Mouse (Mus musculus): Measurements from ENCODE around the gene Ccdc155. TPM values are rescaled to one million over a fixed set of nuclear protein-coding genes. Genes with fewer than 3 reads are reported as not detected.
A peak's percentile ranks its signal among the peaks of the same experiment; 100 is the strongest.

The Ccdc155 gene
- total RNA-seq, 2 experiments from 2014 or later: 5.2 to 5.3 TPM

GRCm38 (mm10) chr7:45169495-45169894 lies 35.2 kb downstream of the Ccdc155 start:
- intact Hi-C loops (cut with DNase I): loop anchor here (10.0 kb wide), 1 partner anchor 195 kb away; the partner anchor contains the start of gene Ppfia3
- peak; percentile 62 to 85 for DNase-seq (ENCODE audit: low spot score in 2 of 2)

GRCm38 (mm10) chr7:45168656-45169055 lies 36.0 kb downstream of the Ccdc155 start:
- intact Hi-C loops (cut with DNase I): loop anchor here (10.0 kb wide), 1 partner anchor 196 kb away; the partner anchor contains the start of gene Ppfia3
- peak in 1 of 2 experiments; percentile 28 for DNase-seq (ENCODE audit: low spot score in 2 of 2)

DNA sequence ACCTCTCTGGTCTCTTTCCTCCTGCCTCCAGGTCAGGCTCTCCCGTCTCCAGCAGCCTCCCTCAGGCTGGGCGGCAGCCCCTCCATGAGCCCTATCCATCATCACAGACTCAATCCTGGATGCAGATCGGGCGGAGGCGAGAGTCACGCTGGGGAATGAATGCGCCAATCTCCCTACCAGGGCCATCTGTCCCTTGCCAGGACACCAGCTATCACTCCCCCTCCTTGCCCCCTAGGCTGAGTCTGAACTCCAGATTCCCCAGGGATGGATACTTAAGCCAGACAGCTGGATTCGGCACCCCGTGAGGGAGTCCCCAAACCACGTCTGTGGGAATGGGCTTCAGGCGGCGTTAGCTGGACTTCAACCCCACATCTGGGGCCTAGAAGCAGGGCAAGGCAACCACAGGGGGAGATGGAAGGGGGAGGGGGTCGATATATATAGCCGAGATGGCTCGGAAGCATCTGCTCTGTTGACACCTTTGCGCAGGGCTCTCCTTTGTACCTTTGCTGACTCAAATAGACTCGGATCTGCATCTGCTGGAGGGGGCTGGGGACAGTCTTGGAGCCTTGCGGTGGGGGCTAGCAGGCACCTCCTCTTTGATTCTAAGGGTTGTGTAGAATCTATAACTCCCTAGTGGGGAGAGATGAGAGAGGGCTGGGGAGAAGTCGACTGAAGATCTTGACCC lies 36.8 kb downstream of the Ccdc155 start:
- intact Hi-C loops (cut with DNase I): loop anchor here (1.0 to 10.0 kb wide), 2 partner anchors 65 to 197 kb away; partner anchors contain the start of gene Ppfia3
- peak; percentile 45 to 86 for DNase-seq (ENCODE audit: low spot score in 2 of 2)

DNA sequence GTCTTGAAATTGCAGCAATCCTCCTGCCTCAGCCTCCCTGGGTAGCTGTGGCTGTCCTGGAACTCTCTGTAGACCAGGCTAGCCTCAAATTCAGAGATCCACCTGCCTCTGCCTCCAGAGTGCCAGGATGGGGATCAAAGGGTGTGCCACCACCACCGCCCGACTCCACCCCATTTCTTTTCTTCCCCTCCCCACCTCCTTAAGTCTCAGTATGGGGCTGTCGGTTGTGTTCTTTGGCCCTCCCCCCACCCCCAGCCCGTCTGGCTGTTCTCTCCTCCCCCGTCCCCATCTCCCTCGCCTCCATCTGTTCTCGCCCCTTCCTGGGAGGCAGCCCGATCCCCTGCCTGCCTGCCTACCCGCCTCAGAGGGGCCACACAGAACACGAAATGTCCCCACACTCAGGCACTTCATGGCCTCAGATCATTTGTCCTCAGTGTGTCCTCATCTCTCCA lies 37.7 kb downstream of the Ccdc155 start:
- peak; percentile 61 to 85 for DNase-seq (ENCODE audit: low spot score in 2 of 2)
- intact Hi-C loops (cut with DNase I): loop anchor here (1.0 to 10.0 kb wide), 2 partner anchors 66 to 198 kb away; partner anchors contain the start of gene Ppfia3

DNA sequence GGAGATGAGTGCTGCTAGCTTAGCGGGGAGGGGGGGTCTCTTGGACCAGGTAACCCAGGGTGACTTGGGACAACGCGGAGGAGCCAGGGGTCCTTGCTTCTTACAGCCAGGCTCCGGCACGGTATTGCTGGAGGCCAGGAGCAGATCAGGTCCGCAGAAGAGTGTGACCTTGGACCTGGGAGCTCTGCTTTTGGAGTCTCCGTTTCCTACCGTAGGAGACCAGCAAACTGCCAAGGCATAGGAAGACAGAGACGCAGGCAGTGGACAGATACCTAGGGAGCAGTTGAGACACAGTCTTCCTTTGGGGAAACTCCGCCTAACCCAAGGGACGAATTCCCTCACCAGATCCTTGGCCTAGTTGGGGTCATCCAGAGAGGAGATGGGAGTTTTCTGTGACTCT lies 39.0 kb downstream of the Ccdc155 start:
- intact Hi-C loops (cut with DNase I): loop anchor here (10.0 kb wide), 1 partner anchor 199 kb away; the partner anchor contains the start of gene Ppfia3

DNA sequence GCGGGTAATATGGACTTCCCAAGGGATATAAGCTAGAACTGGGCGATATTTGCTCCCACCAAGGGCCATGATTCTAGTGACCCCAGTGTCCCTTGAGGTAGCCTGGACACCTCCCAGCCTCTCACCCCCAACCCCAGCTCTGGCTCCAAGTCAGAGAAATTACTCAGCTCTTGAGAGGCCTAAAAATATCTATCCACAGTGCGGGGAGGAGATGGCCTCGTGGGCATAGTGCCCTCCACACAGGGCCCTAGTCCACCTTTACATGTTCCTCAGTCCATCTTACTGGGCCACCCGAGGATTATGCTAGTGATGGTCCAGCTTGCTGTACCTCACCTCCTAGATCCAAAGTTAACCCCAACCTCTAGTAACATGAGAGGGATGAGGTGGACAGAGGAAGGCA lies 39.9 kb downstream of the Ccdc155 start:
- DNase-seq (ENCODE audit: low spot score in 2 of 2): peak; percentile 24 to 51

More for the DNA sequence above, 39.0 kb downstream of the Ccdc155 start:
- no peak for DNase-seq (ENCODE audit: low spot score in 2 of 2)

GRCm38 (mm10) chr7:45163735-45164490 lies 40.8 kb downstream of the Ccdc155 start, which contains the start of gene Slc17a7:
Gene Slc17a7 (plus strand): TSS chr7:45163949.
- intact Hi-C loops (cut with DNase I): loop anchor here (10.0 kb wide), 1 partner anchor 201 kb away; the partner anchor contains the start of gene Ppfia3
- DNase-seq (ENCODE audit: low spot score in 2 of 2): peak; percentile 68 to 77

More for the DNA sequence above, 39.9 kb downstream of the Ccdc155 start:
- intact Hi-C loops (cut with DNase I): loop anchor here (10.0 kb wide), 1 partner anchor 200 kb away; the partner anchor contains the start of gene Ppfia3

DNA sequence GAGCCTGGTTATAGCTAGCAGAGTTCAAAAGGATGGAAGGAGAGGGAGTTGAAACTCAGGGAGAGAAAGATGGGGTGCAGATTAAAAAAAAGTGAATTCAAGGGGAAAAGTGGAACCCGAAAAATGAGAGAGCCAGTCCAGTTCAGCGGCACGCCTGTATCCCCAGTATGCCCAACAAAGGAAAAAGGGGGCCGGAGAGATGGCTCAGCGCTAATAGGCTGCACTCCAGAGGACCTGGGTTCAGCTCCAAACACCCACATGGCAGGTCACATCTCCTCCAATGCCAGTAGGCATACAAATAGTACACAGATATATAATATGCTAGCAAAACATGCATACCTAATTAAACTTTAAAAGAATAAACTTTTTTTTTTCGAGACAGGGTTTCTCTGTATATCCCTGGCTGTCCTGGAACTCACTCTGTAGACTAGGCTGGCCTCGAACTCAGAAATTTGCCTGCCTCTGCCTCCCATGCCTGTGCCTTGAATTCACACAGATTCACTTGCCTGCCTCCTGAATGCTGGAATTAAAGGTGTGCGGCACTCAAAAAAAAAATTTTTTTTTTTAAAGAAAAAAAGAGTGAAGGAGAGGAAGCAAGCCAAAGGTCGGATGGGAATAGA lies 41.6 kb downstream of the Ccdc155 start:
- no peak for DNase-seq (ENCODE audit: low spot score in 2 of 2)

GRCm38 (mm10) chr7:45162551-45162950 lies 42.1 kb downstream of the Ccdc155 start:
- peak in 1 of 2 experiments; percentile 65 for DNase-seq (ENCODE audit: low spot score in 2 of 2)
- intact Hi-C loops (cut with DNase I): loop anchor here (1.0 to 10.0 kb wide), 4 partner anchors 36 to 202 kb away; partner anchors contain the start of gene Ppfia3

More for the DNA sequence above, 41.6 kb downstream of the Ccdc155 start:
- intact Hi-C loops (cut with DNase I): loop anchor here (1.0 to 10.0 kb wide), 4 partner anchors 35 to 202 kb away; partner anchors contain the start of gene Ppfia3

DNA sequence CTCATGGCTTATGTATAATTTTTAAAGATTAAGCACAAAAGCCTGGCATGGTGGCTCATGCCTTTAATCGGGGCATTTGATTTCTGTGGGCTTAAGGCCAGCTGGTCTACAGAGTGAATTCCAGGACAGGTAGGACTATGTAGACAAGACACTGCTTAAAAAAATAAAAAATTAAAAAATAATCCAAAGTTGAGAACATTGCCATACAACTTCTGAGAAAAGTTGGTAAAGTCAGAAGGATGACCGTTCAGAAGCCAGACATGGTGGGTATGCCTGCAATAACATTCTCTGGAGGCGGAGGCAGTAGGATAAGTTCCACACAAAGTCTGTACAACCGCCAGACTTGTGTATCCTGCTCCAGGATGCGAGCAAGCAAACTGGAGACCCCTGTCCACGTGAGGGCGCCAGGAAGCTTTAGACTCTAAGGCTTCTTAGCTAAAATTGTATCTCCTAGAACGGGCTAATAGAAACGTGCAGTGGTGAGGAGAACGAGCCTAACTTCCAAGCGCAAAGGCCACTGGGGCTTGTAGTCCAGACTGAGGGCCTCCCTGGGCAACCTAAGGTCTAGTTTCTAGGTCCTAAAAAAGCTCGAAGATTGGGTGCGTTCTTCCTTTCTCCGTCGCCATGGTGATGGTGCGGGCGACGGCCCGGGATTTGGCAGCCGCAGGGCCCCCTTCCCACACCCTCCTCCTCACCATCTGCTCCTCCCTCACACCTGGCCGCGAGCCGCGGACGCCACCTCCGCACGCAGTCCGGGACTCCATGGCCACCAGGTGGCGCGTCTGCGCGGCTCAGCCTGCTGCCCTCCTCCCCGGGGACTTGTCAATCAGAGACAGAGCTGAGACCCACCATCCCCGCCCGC lies 42.8 kb downstream of the Ccdc155 start:
- DNase-seq (ENCODE audit: low spot score in 2 of 2): peak; percentile 95 to 98
- intact Hi-C loops (cut with DNase I): loop anchor here (1.0 to 10.0 kb wide), 4 partner anchors 36 to 203 kb away; partner anchors contain the start of gene Ppfia3

- DNase-seq (ENCODE audit: low spot score in 2 of 2): no peak
- intact Hi-C loops (cut with DNase I): loop anchor here (10.0 kb wide), 1 partner anchor 204 kb away; the partner anchor contains the start of gene Ppfia3
Observed at GRCm38 (mm10) chr7:45160866-45161265, 43.8 kb downstream of the Ccdc155 start.

- DNase-seq (ENCODE audit: low spot score in 2 of 2): peak in 1 of 2 experiments; percentile 1
- intact Hi-C loops (cut with DNase I): loop anchor here (10.0 kb wide), 1 partner anchor 204 kb away; the partner anchor contains the start of gene Ppfia3
Observed at GRCm38 (mm10) chr7:45160316-45160800, 44.3 kb downstream of the Ccdc155 start.

GRCm38 (mm10) chr7:45158991-45159390 lies 45.7 kb downstream of the Ccdc155 start:
- intact Hi-C loops (cut with DNase I): no loop called here
- DNase-seq (ENCODE audit: low spot score in 2 of 2): no peak

GRCm38 (mm10) chr7:45157459-45157858 lies 47.2 kb downstream of the Ccdc155 start:
- intact Hi-C loops (cut with DNase I): no loop called here
- DNase-seq (ENCODE audit: low spot score in 2 of 2): peak; percentile 49 to 88

- DNase-seq (ENCODE audit: low spot score in 2 of 2): no peak
- intact Hi-C loops (cut with DNase I): no loop called here
Observed at GRCm38 (mm10) chr7:45156206-45156605, 48.5 kb downstream of the Ccdc155 start.

DNA sequence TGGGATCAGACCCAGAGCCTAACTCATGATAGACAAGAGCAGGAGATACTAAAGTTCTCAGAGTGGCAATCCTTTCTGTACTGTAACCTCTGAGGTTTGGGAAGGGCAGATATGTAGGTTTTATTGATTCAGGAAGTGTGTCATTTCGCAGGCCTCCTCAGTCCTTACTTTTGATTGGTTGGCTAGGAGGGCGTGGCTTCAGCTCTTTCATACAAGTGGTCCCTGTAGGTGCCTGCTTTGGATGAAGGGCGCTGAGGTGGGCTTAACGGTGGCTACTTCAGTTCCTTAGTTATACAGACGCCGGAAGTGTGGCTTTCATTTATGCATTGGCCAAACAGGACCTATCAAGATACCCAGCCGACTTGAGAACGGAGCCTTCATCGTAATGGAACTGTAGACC lies 49.1 kb downstream of the Ccdc155 start:
- intact Hi-C loops (cut with DNase I): no loop called here

DNA sequence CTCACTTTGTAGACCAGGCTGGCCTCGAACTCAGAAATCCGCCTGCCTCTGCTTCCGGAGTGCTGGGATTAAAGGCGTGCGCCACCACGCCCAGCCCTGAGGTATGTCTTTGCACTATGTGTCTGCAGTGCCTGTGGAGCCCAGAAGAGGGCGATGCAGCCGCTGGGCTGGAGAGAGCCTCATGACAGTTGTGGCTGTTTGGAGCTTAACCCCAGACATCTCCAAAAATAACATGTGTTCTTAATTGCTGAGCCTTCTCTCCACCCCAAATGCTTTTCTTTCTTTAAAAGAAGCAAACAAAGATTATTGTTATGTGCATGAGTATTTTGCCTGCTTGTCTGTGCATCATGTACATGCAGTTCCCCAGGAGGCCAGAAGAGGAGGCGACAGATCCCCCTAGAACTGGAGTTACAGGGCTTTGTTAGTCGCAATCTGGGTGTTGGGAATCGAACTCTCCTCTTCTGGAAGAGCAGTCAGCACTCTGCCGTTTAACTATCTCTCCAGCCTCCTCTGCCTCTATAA lies 49.6 kb downstream of the Ccdc155 start:
- DNase-seq (ENCODE audit: low spot score in 2 of 2): no peak
- intact Hi-C loops (cut with DNase I): no loop called here

More for the DNA sequence above, 49.1 kb downstream of the Ccdc155 start:
- no peak for DNase-seq (ENCODE audit: low spot score in 2 of 2)

Measured in left cerebral cortex, postnatal 25 days (tissue).